ENCODE assay signal across 21 mouse cellular contexts in genomic region chr1:66677928-66678327, GRCm38 (mm10). TPM values are rescaled to one million over a fixed set of nuclear protein-coding genes. Genes with fewer than 3 reads are reported as not detected.
DNase-seq lines count a peak whose midpoint lies in the region; ATAC-seq lines count a peak whose summit lies in the region.
"Had no signal": no experiment of that assay in that cellular context is flagged by ENCODE, and none has a peak within 500 bp of the region (broad histone marks: within the 10 kb centered on the region; RNA-seq: fewer than 3 reads in every experiment).

No protein-coding gene starts in this region.

- H3K4me1 ChIP-seq in midbrain, embryonic 13.5 days (replicated peaks), result no peaks in the 10 kb centered on the region
- no peaks in the 10 kb centered on the region for H3K4me1 ChIP-seq in midbrain, embryonic 14.5 days (ENCODE audit: control insufficient read depth, insufficient read depth, low read length)
- H3K4me1 ChIP-seq: embryonic facial prominence, embryonic 10.5 days; embryonic facial prominence, embryonic 12.5 days; forebrain, embryonic 12.5 days had no signal

- no peaks in the 10 kb centered on the region; the same call in 1 of the 2 replicates for H3K27me3 ChIP-seq in midbrain, embryonic 13.5 days
- H3K27me3 ChIP-seq in midbrain, embryonic 14.5 days (ENCODE audit: control insufficient read depth, insufficient read depth, low read length), result no peaks in the 10 kb centered on the region
- H3K27me3 ChIP-seq: embryonic facial prominence, embryonic 12.5 days; forebrain, embryonic 12.5 days had no signal

- WGBS in midbrain, embryonic 13.5 days, result 66% methylated on average over 14 of the region's 14 CpGs
- 68% methylated on average over 14 of the region's 14 CpGs for WGBS in midbrain, embryonic 14.5 days

- no peaks in the 10 kb centered on the region for H3K36me3 ChIP-seq in midbrain, embryonic 13.5 days
- no peaks in the 10 kb centered on the region for H3K36me3 ChIP-seq in midbrain, embryonic 14.5 days (ENCODE audit: control insufficient read depth, insufficient read depth, low read length)
- H3K36me3 ChIP-seq: embryonic facial prominence, embryonic 10.5 days; embryonic facial prominence, embryonic 12.5 days; forebrain, embryonic 12.5 days had no signal

- H3K9me3 ChIP-seq in midbrain, embryonic 13.5 days, result no peaks in the 10 kb centered on the region
- no peaks in the 10 kb centered on the region for H3K9me3 ChIP-seq in midbrain, embryonic 14.5 days (ENCODE audit: control insufficient read depth, low read length)
- H3K9me3 ChIP-seq: embryonic facial prominence, embryonic 10.5 days; embryonic facial prominence, embryonic 12.5 days; forebrain, embryonic 12.5 days had no signal

- peak; percentile 32; the same call in 1 of the 2 replicates for ATAC-seq in frontal cortex, adult (ENCODE audit: low TSS enrichment)
- ATAC-seq in midbrain, embryonic 13.5 days, result 0 out of 2 replicates have a peak, but pooled peaks have one; percentile 9
- ATAC-seq in midbrain, embryonic 14.5 days (ENCODE audit: low FRiP score, low TSS enrichment), result no peak
- peak; percentile 30; the same call in 1 of the 2 replicates for ATAC-seq in granulocyte monocyte progenitor cell, adult 5-6 weeks (replicated peaks; ENCODE audit: poor library complexity, severe bottlenecking)
- ATAC-seq: activated CD4-positive, CD25-positive, alpha-beta regulatory T cell, adult 4 months; forebrain, embryonic 14.5 days; forebrain, embryonic 16.5 days had no signal

- no peak overlapping the region for H3K27ac ChIP-seq in midbrain, embryonic 13.5 days
- H3K27ac ChIP-seq in midbrain, embryonic 14.5 days (replicated peaks; ENCODE audit: low read depth, low read length), result no peak overlapping the region
- H3K27ac ChIP-seq: embryonic facial prominence, embryonic 10.5 days; embryonic facial prominence, embryonic 12.5 days; forebrain, embryonic 12.5 days had no signal

- no peak overlapping the region for H3K4me3 ChIP-seq in midbrain, embryonic 13.5 days (replicated peaks)
- H3K4me3 ChIP-seq in midbrain, embryonic 14.5 days (replicated peaks; ENCODE audit: low read depth, low read length), result no peak overlapping the region
- H3K4me3 ChIP-seq: embryonic facial prominence, embryonic 10.5 days; embryonic facial prominence, embryonic 12.5 days; forebrain, embryonic 12.5 days had no signal

- H3K4me2 ChIP-seq in midbrain, embryonic 13.5 days (replicated peaks), result no peak overlapping the region
- H3K4me2 ChIP-seq in midbrain, embryonic 14.5 days (ENCODE audit: low read length), result no peak overlapping the region
- H3K4me2 ChIP-seq: embryonic facial prominence, embryonic 12.5 days; forebrain, embryonic 12.5 days had no signal

- no peak overlapping the region for H3K9ac ChIP-seq in midbrain, embryonic 13.5 days (replicated peaks)
- H3K9ac ChIP-seq in midbrain, embryonic 14.5 days (replicated peaks; ENCODE audit: low read length), result no peak overlapping the region
- H3K9ac ChIP-seq: embryonic facial prominence, embryonic 12.5 days; forebrain, embryonic 12.5 days had no signal

- DNase-seq in frontal cortex, adult 2 months (ENCODE audit: extremely low spot score in 1 of 2, low spot score in 1 of 2), result no peak
- DNase-seq in midbrain, embryonic 14.5 days, result no peak
- peak; percentile 21 for DNase-seq in R1 (ENCODE audit: low read depth, low spot score)
- DNase-seq in thymus, postnatal 36 days, result no peak
- DNase-seq: adrenal gland, adult 8-10 months; adrenal gland, postnatal 14 days; adrenal gland, postnatal 36 days; cerebellum, adult 11-12 months; cerebellum, adult 2 months; cerebellum, adult 9-10 months; cerebellum, postnatal 10 days; cerebellum, postnatal 25 days had no signal

RNA-seq across cellular contexts. Expression of gene Rpe, which starts 22.7 kb away (rescaled TPM):
- polyA plus RNA-seq in frontal cortex, adult 2 months (2012; rRNA removed), result 26.1 and 26.5 TPM in 2 replicates
- polyA plus RNA-seq in midbrain, embryonic 13.5 days (2015; fragmentation: Nextera tagmentation; extraction: Ambion mirVana), result 36.2 and 41.0 TPM in 2 replicates
- polyA plus RNA-seq in midbrain, embryonic 14.5 days (2014; fragmentation: Nextera tagmentation; extraction: Ambion mirVana), result 36.4 and 36.8 TPM in 2 replicates
- 65.5 and 81.7 TPM in 2 replicates for total RNA-seq in granulocyte monocyte progenitor cell, adult 5-6 weeks (2014; fragmentation: Nextera tagmentation)
- 57.0 and 75.1 TPM in 2 replicates for total RNA-seq in granulocyte monocyte progenitor cell, adult 5-6 weeks (2017)
